Mouse (Mus musculus) ES-Bruce4 (cell line): ENCODE measurements around the gene Olfr1258.
"Not testable (repeated sequence)": the region's sequence is repeated elsewhere in the genome, so short reads cannot be mapped to it uniquely, and the experiment has no call there.

Experiments used
- CTCF ChIP-seq: IDR thresholded peaks from one replicate; pipeline ENCODE4 v1.8.1; 2011; ENCODE audit warnings: low read depth, low read length
- EP300 ChIP-seq: IDR thresholded peaks from 2 replicates; pipeline ENCODE4 v1.6.1; 2011; ENCODE audit warnings: low read depth, low read length; ENCODE audit not compliant: insufficient read depth
- POLR2A ChIP-seq: IDR thresholded peaks from one replicate; pipeline ENCODE4 v1.8.1; 2011; ENCODE audit warnings: low read length; ENCODE audit not compliant: insufficient read depth

- not testable (repeated sequence) for TF ChIP-seq POLR2A, CTCF, EP300
These were observed 14.5 kb upstream of the Olfr1258 start for GRCm38 (mm10) chr2:89912616-89913015.
